Mouse (Mus musculus) CH12.LX (cell line): ENCODE data around the gene Sf3b3. TPM values are rescaled to one million over a fixed set of nuclear protein-coding genes. Genes with fewer than 3 reads are reported as not detected.

ENCODE experiments used
- DNase-seq: peaks from one replicate; pipeline ENCODE4 v3.0.0-alpha.2; 2013; ENCODE audit errors: extremely low read depth
- H3K27ac ChIP-seq: 2 replicates; pipeline ENCODE4 v1.5.1; 2012; ENCODE audit warnings: low read depth, mild to moderate bottlenecking, control low read depth, moderate library complexity; ENCODE audit not compliant: insufficient read depth
- H3K27me3 ChIP-seq: replicated peaks from 2 replicates; pipeline ENCODE3; 2012; ENCODE audit warnings: inconsistent platforms
- H3K36me3 ChIP-seq, 2 experiments: replicated peaks in 1 of 2; 2 replicates each; pipeline versions ENCODE3 to v1.6.1; 2012; ENCODE audit warnings: inconsistent platforms in 1 of 2, low read length in 1 of 2, mild to moderate bottlenecking in 1 of 2, mixed read lengths in 1 of 2, moderate library complexity in 1 of 2; ENCODE audit not compliant: control insufficient read depth in 1 of 2, insufficient read depth in 1 of 2
- H3K4me1 ChIP-seq, 2 experiments: 2 replicates each; pipeline ENCODE4 v1.6.1; 2012; ENCODE audit warnings: inconsistent platforms in 1 of 2, moderate library complexity in 1 of 2; ENCODE audit not compliant: insufficient read depth in 2 of 2, control insufficient read depth in 1 of 2
- H3K4me2 ChIP-seq: 2 replicates; pipeline ENCODE4 v1.6.1; 2012; ENCODE audit warnings: low read depth, mild to moderate bottlenecking, control low read depth; ENCODE audit not compliant: poor library complexity, insufficient read depth, severe bottlenecking
- H3K4me3 ChIP-seq, 3 experiments: fragments of 150-350 bp in 1 of 3; sonication (generic) in 1 of 3; replicated peaks in 1 of 3; 2 replicates each; pipeline versions ENCODE3 to v1.5.1; 2011 to 2012; ENCODE audit warnings: low read depth in 2 of 3, low read length in 2 of 3, mild to moderate bottlenecking in 2 of 3, moderate library complexity in 2 of 3, control low read depth in 1 of 3, improper control_type of control experiment in 1 of 3, inconsistent platforms in 1 of 3, mixed read lengths in 1 of 3; ENCODE audit not compliant: poor library complexity in 1 of 3
- H3K79me2 ChIP-seq: replicated peaks from 2 replicates; pipeline ENCODE4 v1.6.1; 2012; ENCODE audit warnings: mild to moderate bottlenecking, moderate library complexity; ENCODE audit not compliant: control insufficient read depth, poor library complexity, insufficient read depth, severe bottlenecking; ENCODE audit errors: extremely low read depth
- H3K9ac ChIP-seq: 2 replicates; pipeline ENCODE4 v1.6.1; 2012; ENCODE audit warnings: low read depth, mild to moderate bottlenecking, control low read depth, moderate library complexity; ENCODE audit not compliant: insufficient read depth
- H3K9me3 ChIP-seq: replicated peaks from 2 replicates; pipeline ENCODE3; 2012; ENCODE audit warnings: low read length, inconsistent platforms, mixed read lengths
- BHLHE40 ChIP-seq: IDR thresholded peaks from 2 replicates; pipeline ENCODE4 v1.6.1; 2011; ENCODE audit warnings: mild to moderate bottlenecking, low read depth, low read length, improper control_type of control experiment
- CHD1 ChIP-seq: IDR thresholded peaks from 2 replicates; pipeline ENCODE4 v1.6.1; 2012; ENCODE audit warnings: low read depth, low read length, improper control_type of control experiment, inconsistent platforms
- CTCF ChIP-seq, 2 experiments: IDR thresholded peaks in 1 of 2; conservative IDR thresholded peaks in 1 of 2; 2 replicates each; pipeline ENCODE4 v1.5.1; 2011 to 2012; ENCODE audit warnings: low read depth in 2 of 2, low read length in 2 of 2, improper control_type of control experiment in 1 of 2, inconsistent platforms in 1 of 2, mild to moderate bottlenecking in 1 of 2, moderate library complexity in 1 of 2
- E2F4 ChIP-seq: IDR thresholded peaks from 2 replicates; pipeline ENCODE4 v1.6.1; 2011; ENCODE audit warnings: low read depth, low read length, improper control_type of control experiment; ENCODE audit not compliant: insufficient replicate concordance
- EP300 ChIP-seq: IDR thresholded peaks from 2 replicates; pipeline ENCODE4 v1.6.1; 2011; ENCODE audit warnings: low read length, improper control_type of control experiment
- GABPA ChIP-seq: IDR thresholded peaks from 2 replicates; pipeline ENCODE4 v1.6.1; 2012; ENCODE audit warnings: low read depth, low read length, improper control_type of control experiment, inconsistent platforms; ENCODE audit not compliant: insufficient replicate concordance
- HCFC1 ChIP-seq: IDR thresholded peaks from 2 replicates; pipeline ENCODE4 v1.6.1; 2012; ENCODE audit warnings: low read depth, mild to moderate bottlenecking, inconsistent platforms, low read length, improper control_type of control experiment
- JUN ChIP-seq: IDR thresholded peaks from 2 replicates; pipeline ENCODE4 v1.6.1; 2011; ENCODE audit warnings: low read depth, mild to moderate bottlenecking, low read length, improper control_type of control experiment, moderate library complexity; ENCODE audit not compliant: insufficient read depth
- MAX ChIP-seq: IDR thresholded peaks from 2 replicates; pipeline ENCODE4 v1.6.1; 2011; ENCODE audit warnings: low read length, improper control_type of control experiment
- MAZ ChIP-seq: IDR thresholded peaks from 2 replicates; pipeline ENCODE4 v1.6.1; 2012; ENCODE audit warnings: low read depth, mild to moderate bottlenecking, inconsistent platforms, low read length, improper control_type of control experiment, moderate library complexity
- MXI1 ChIP-seq: IDR thresholded peaks from 2 replicates; pipeline ENCODE4 v1.6.1; 2011; ENCODE audit warnings: mild to moderate bottlenecking, low read depth, low read length, improper control_type of control experiment
- PAX5 ChIP-seq: IDR thresholded peaks from 2 replicates; pipeline ENCODE4 v1.6.1; 2012; ENCODE audit warnings: low read length, inconsistent platforms, mixed read lengths
- POLR2A ChIP-seq: IDR thresholded peaks from 2 replicates; pipeline ENCODE4 v1.6.1; 2011; ENCODE audit warnings: low read depth, mild to moderate bottlenecking, improper control_type of control experiment, low read length
- POLR2AphosphoS2 ChIP-seq: IDR thresholded peaks from 2 replicates; pipeline ENCODE4 v1.6.1; 2011; ENCODE audit warnings: low read depth, low read length, improper control_type of control experiment
- RAD21 ChIP-seq: IDR thresholded peaks from 2 replicates; pipeline ENCODE4 v1.6.1; 2011; ENCODE audit warnings: low read depth, mild to moderate bottlenecking, low read length, improper control_type of control experiment, moderate library complexity
- TBP ChIP-seq: conservative IDR thresholded peaks from 2 replicates; pipeline ENCODE4 v1.6.1; 2011; ENCODE audit warnings: low read depth, low read length, improper control_type of control experiment
- USF1 ChIP-seq: IDR thresholded peaks from 2 replicates; pipeline ENCODE4 v1.6.1; 2014; ENCODE audit warnings: low read depth, mild to moderate bottlenecking, inconsistent platforms, low read length, improper control_type of control experiment
- ZC3H11A ChIP-seq: IDR thresholded peaks from 2 replicates; pipeline ENCODE4 v1.6.1; 2012; ENCODE audit warnings: low read depth, mild to moderate bottlenecking, inconsistent platforms, low read length, improper control_type of control experiment
- ZMIZ1 ChIP-seq: IDR thresholded peaks from 2 replicates; pipeline ENCODE4 v1.6.1; 2012; ENCODE audit warnings: low read depth, mild to moderate bottlenecking, inconsistent platforms, low read length, improper control_type of control experiment
- ZNF384 ChIP-seq: IDR thresholded peaks from 2 replicates; pipeline ENCODE4 v1.6.1; 2012; ENCODE audit warnings: low read depth, low read length, improper control_type of control experiment, inconsistent platforms
- dilution Hi-C: fragments of 300-500 bp; cut with MboI; formaldehyde crosslinking; loops from 2 replicates; pipeline ENCODE4 v1.14.3; 2020; ENCODE audit warnings: low sequenced_read_pairs; ENCODE audit not compliant: extremely low pct_unique_long_range_greater_than_20kb, extremely low pct_ligation_motif_present
- in situ Hi-C: fragments of 300-500 bp; cut with MboI; formaldehyde crosslinking; loops from 3 replicates; pipeline ENCODE4 v1.14.3; 2019; ENCODE audit warnings: low sequenced_read_pairs, low pct_ligation_motif_present, low pct_unique_long_range_greater_than_20kb, mixed read lengths
- polyA plus RNA-seq: library from polyadenylated mRNA; unstranded; fragments of >175 nt; gene quantifications from 2 replicates; pipeline ENCODE4 v1.2.1, GENCODE M21; 2012; ENCODE audit warnings: low read depth; ENCODE audit not compliant: insufficient read length
- total RNA-seq, 2 experiments: library from RNA; depleted of rRNA; stranded (reverse); fragments of 300-350 nt in 1 of 2; fragments of >200 nt in 1 of 2; gene quantifications; 2 replicates each; pipeline ENCODE4 v1.2.3; 2012 to 2014

The Sf3b3 gene
- total and polyA plus RNA-seq, 3 experiments = 136 to 213 (median 137) TPM

- peaks cover 0 to 7% of the 10 kb centered on the region in 2 experiments; a peak in 1 of 4 replicates for H3K4me1 ChIP-seq
- H3K27ac ChIP-seq = no peak overlapping the region
- dilution Hi-C loops (no loop called here), in situ Hi-C loops (no loop called here)
- no peaks in the 10 kb centered on the region for H3K9me3 ChIP-seq
- no peak overlapping the region for H3K9ac ChIP-seq
- no peak overlapping the region for H3K4me2 ChIP-seq
- H3K79me2 ChIP-seq = no peaks in the 10 kb centered on the region
- no peak for DNase-seq
- peaks cover 73 to 93% of the 10 kb centered on the region in 2 experiments for H3K36me3 ChIP-seq
- H3K4me3 ChIP-seq = no peak overlapping the region
- no peaks in the 10 kb centered on the region for H3K27me3 ChIP-seq
- TF ChIP-seq TBP (no peak), POLR2A (no peak), MAX (no peak), POLR2AphosphoS2 (no peak), ZMIZ1 (no peak), JUN (no peak), MAZ (no peak)
These were observed 41.0 kb upstream of the Sf3b3 start for GRCm38 (mm10) chr8:110887551-110887950.

- TF ChIP-seq POLR2AphosphoS2 = no peak
- TF ChIP-seq ZMIZ1 = no peak
- TF ChIP-seq MXI1 = no peak
- no peak for TF ChIP-seq ZC3H11A
- no peak for TF ChIP-seq EP300
- TF ChIP-seq ZNF384 = no peak
- no peak for TF ChIP-seq CHD1
- TF ChIP-seq BHLHE40 = no peak
- no peak for TF ChIP-seq CTCF (conservative IDR thresholded peaks at IDR 0.05 in 1 of 2, IDR thresholded peaks at IDR 0.05 in 1 of 2; ENCODE audit: low read depth in 2 of 2, low read length in 2 of 2)
- no peak for TF ChIP-seq JUN
- TF ChIP-seq RAD21 = no peak
- no peak for TF ChIP-seq GABPA
- TF ChIP-seq USF1 = no peak
- no peak for TF ChIP-seq E2F4
- TF ChIP-seq HCFC1 = no peak
- TF ChIP-seq PAX5 = no peak
- TF ChIP-seq, all 38 proteins: peak for 0
- H3K27ac ChIP-seq = no peak overlapping the region
- no peak overlapping the region for H3K4me2 ChIP-seq
- H3K4me3 ChIP-seq = no peak overlapping the region
- no peaks in the 10 kb centered on the region for H3K9me3 ChIP-seq
- H3K4me1 ChIP-seq = peaks cover 0 to 7% of the 10 kb centered on the region in 2 experiments; a peak in 1 of 4 replicates
- no peak overlapping the region for H3K9ac ChIP-seq
- dilution Hi-C loops = no loop called here
- in situ Hi-C loops = no loop called here
- no peaks in the 10 kb centered on the region for H3K27me3 ChIP-seq
- H3K79me2 ChIP-seq = no peaks in the 10 kb centered on the region
- DNase-seq = no peak
- peaks cover 79 to 96% of the 10 kb centered on the region in 2 experiments for H3K36me3 ChIP-seq
These were observed 40.0 kb upstream of the Sf3b3 start for GRCm38 (mm10) chr8:110886634-110887033.
